Mouse (Mus musculus): Measurements from ENCODE around the gene Kcnip1. TPM values are rescaled to one million over a fixed set of nuclear protein-coding genes. Genes with fewer than 3 reads are reported as not detected.

Gene Kcnip1
- polyA plus RNA-seq, 1 experiment from 2014 or later, result 1.1 TPM

DNA sequence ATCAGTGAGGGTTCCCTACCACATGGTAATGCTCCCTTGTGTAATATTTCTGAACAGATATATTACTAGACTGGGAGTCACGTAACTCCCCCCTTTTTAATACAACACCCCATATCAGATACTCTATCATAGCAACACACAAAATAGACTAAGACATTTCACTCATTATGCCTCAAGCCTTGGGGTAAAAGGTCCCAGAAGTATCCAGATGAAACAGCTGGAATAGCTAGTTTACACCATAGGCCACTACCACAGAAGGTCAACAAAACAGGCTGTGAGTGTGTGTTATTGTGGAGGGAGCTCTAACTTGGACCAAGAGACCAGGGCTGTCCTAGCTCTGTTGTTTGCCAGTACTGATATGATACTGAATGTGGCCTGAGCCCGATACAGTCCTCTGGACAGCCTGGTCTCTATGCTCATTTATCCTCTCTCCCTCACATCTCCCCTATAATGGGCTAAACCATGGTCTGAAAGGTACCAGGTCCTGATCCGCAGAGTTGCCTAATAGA lies 247.1 kb downstream of the Kcnip1 start:
- Histone ChIP-seq H3K4me3 (ENCODE audit: low read length) (no peak overlapping the region), H3K9me3 (ENCODE audit: low read length) (no peaks in the 10 kb centered on the region), H3K36me3 (ENCODE audit: insufficient read depth, low read length) (no peaks in the 10 kb centered on the region), H3K27ac (ENCODE audit: low read length) (no peak overlapping the region), H3K4me1 (ENCODE audit: insufficient read depth, low read length) (no peaks in the 10 kb centered on the region), H3K27me3 (ENCODE audit: insufficient read depth, low read length) (no peaks in the 10 kb centered on the region), H3K9ac (replicated peaks; ENCODE audit: low read length) (no peak overlapping the region), H3K4me2 (replicated peaks; ENCODE audit: low read depth, low read length) (no peak overlapping the region)
- WGBS, result 93% methylated on average over 3 of the region's 3 CpGs
- ATAC-seq (ENCODE audit: low FRiP score, low TSS enrichment), result no peak

- H3K4me1 ChIP-seq (ENCODE audit: insufficient read depth, low read length), result no peaks in the 10 kb centered on the region
- no peaks in the 10 kb centered on the region for H3K27me3 ChIP-seq (ENCODE audit: insufficient read depth, low read length)
- H3K27ac ChIP-seq (ENCODE audit: low read length), result no peak overlapping the region
- no peak overlapping the region for H3K4me3 ChIP-seq (ENCODE audit: low read length)
- no peaks in the 10 kb centered on the region for H3K9me3 ChIP-seq (ENCODE audit: low read length)
- H3K36me3 ChIP-seq (ENCODE audit: insufficient read depth, low read length), result no peaks in the 10 kb centered on the region
- no peak overlapping the region for H3K4me2 ChIP-seq (replicated peaks; ENCODE audit: low read depth, low read length)
- ATAC-seq (ENCODE audit: low FRiP score, low TSS enrichment), result no peak; the same call in 1 of the 2 replicates
- 38% methylated on average over 7 of the region's 7 CpGs for WGBS
- no peak overlapping the region for H3K9ac ChIP-seq (replicated peaks; ENCODE audit: low read length)
These were observed 248.5 kb downstream of the Kcnip1 start for GRCm38 (mm10) chr11:33744429-33744828.

- H3K27me3 ChIP-seq (ENCODE audit: insufficient read depth, low read length), result no peaks in the 10 kb centered on the region; the same call in 1 of the 2 replicates
- H3K4me3 ChIP-seq (ENCODE audit: low read length), result no peak overlapping the region
- ATAC-seq (ENCODE audit: low FRiP score, low TSS enrichment), result no peak
- no peaks in the 10 kb centered on the region for H3K4me1 ChIP-seq (ENCODE audit: insufficient read depth, low read length)
- 78% methylated on average over 3 of the region's 3 CpGs for WGBS
- H3K9me3 ChIP-seq (ENCODE audit: low read length), result no peaks in the 10 kb centered on the region
- H3K9ac ChIP-seq (replicated peaks; ENCODE audit: low read length), result no peak overlapping the region
- no peak overlapping the region for H3K4me2 ChIP-seq (replicated peaks; ENCODE audit: low read depth, low read length)
- H3K36me3 ChIP-seq (ENCODE audit: insufficient read depth, low read length), result no peaks in the 10 kb centered on the region
- no peak overlapping the region for H3K27ac ChIP-seq (ENCODE audit: low read length)
These were observed 252.8 kb downstream of the Kcnip1 start for GRCm38 (mm10) chr11:33740187-33740586.

DNA sequence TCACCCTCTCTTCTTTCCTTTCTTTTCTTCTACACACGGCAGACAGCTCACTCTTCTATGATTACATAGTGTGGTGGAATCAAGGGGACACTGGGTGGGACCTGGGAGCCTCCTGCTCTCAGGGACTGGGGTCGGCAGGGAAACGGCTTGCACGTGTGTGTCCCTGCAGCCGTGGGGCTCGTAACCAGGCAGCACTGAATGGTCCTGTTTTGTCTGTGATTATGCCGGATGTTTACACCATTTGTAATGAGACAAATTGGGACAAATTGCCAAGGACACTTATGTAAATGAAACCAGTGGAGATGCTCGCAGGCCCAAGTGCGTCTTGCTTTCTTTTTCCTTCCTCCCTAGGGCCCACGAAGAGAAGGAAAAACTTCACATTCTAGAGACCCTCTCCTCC lies 256.5 kb downstream of the Kcnip1 start:
- H3K4me1 ChIP-seq (ENCODE audit: insufficient read depth, low read length), result no peaks in the 10 kb centered on the region
- no peak overlapping the region for H3K9ac ChIP-seq (replicated peaks; ENCODE audit: low read length)
- H3K4me3 ChIP-seq (ENCODE audit: low read length), result no peak overlapping the region
- ATAC-seq (ENCODE audit: low FRiP score, low TSS enrichment), result no peak
- no peaks in the 10 kb centered on the region for H3K9me3 ChIP-seq (ENCODE audit: low read length)
- no peaks in the 10 kb centered on the region for H3K36me3 ChIP-seq (ENCODE audit: insufficient read depth, low read length)
- no peaks in the 10 kb centered on the region; the same call in 1 of the 2 replicates for H3K27me3 ChIP-seq (ENCODE audit: insufficient read depth, low read length)
- no peak overlapping the region for H3K4me2 ChIP-seq (replicated peaks; ENCODE audit: low read depth, low read length)
- H3K27ac ChIP-seq (ENCODE audit: low read length), result no peak overlapping the region
- WGBS, result 66% methylated on average over 10 of the region's 10 CpGs

GRCm38 (mm10) chr11:33733269-33733668 lies 259.7 kb downstream of the Kcnip1 start:
- H3K4me2 ChIP-seq (replicated peaks; ENCODE audit: low read depth, low read length), result no peak overlapping the region
- ATAC-seq (ENCODE audit: low FRiP score, low TSS enrichment), result no peak
- no peak overlapping the region for H3K27ac ChIP-seq (ENCODE audit: low read length)
- no peaks in the 10 kb centered on the region; the same call in 1 of the 2 replicates for H3K27me3 ChIP-seq (ENCODE audit: insufficient read depth, low read length)
- H3K4me3 ChIP-seq (ENCODE audit: low read length), result no peak overlapping the region
- WGBS, result 4% methylated on average over 3 of the region's 3 CpGs
- H3K9me3 ChIP-seq (ENCODE audit: low read length), result no peaks in the 10 kb centered on the region
- H3K9ac ChIP-seq (replicated peaks; ENCODE audit: low read length), result no peak overlapping the region
- no peaks in the 10 kb centered on the region for H3K36me3 ChIP-seq (ENCODE audit: insufficient read depth, low read length)
- no peaks in the 10 kb centered on the region for H3K4me1 ChIP-seq (ENCODE audit: insufficient read depth, low read length)

DNA sequence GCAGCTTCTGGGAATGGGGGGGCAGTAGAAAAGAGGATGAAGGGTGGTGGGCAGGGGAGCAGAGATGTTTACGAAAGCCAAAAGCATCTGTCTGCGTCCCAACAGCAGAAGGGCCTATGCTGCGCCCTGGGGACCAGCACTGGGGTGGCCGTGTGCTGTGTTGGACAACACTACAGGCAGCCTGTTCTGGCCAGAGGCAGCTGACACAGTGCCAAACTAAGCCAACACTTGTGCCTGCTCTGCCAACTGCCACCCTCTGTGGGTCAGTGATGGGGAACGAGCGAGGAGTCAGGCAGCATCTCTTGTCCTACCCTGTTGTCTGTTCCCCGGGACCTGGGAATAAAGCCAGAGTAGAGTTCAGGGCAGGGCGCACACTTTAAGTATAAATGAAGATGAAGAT lies 260.6 kb downstream of the Kcnip1 start:
- Histone ChIP-seq H3K9ac (replicated peaks; ENCODE audit: low read length) (no peak overlapping the region), H3K9me3 (ENCODE audit: low read length) (no peaks in the 10 kb centered on the region), H3K4me3 (ENCODE audit: low read length) (no peak overlapping the region), H3K27ac (ENCODE audit: low read length) (no peak overlapping the region), H3K4me1 (ENCODE audit: insufficient read depth, low read length) (no peaks in the 10 kb centered on the region), H3K36me3 (ENCODE audit: insufficient read depth, low read length) (no peaks in the 10 kb centered on the region), H3K4me2 (replicated peaks; ENCODE audit: low read depth, low read length) (no peak overlapping the region), H3K27me3 (ENCODE audit: insufficient read depth, low read length) (no peaks in the 10 kb centered on the region; the same call in 1 of the 2 replicates)
- 85% methylated on average over 8 of the region's 8 CpGs for WGBS
- no peak for ATAC-seq (ENCODE audit: low FRiP score, low TSS enrichment)

DNA sequence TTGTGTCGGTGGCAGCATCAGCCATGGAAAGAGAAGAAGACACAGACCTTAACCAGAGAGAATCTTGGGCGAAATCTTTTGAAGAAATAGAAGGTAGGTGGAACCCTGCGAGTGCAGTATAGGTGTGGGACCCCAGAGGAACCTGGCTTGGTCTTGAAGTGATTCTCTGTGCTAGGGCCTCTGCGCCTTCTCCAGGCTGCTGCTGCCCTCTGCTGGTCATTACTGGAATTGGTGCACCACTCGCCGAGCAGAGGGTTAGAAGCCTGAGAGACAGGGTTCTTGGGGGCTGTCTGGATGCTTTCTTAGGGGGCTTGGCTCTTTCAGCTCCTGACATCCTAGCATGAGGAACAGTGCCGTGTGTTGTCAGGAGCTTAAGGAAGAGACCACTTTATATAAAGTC lies 271.7 kb downstream of the Kcnip1 start:
- Histone ChIP-seq H3K27me3 (ENCODE audit: insufficient read depth, low read length) (no peaks in the 10 kb centered on the region; the same call in 1 of the 2 replicates), H3K27ac (ENCODE audit: low read length) (no peak overlapping the region), H3K4me1 (ENCODE audit: insufficient read depth, low read length) (no peaks in the 10 kb centered on the region), H3K4me3 (ENCODE audit: low read length) (no peak overlapping the region), H3K9me3 (ENCODE audit: low read length) (no peaks in the 10 kb centered on the region; the same call in 1 of the 2 replicates), H3K4me2 (replicated peaks; ENCODE audit: low read depth, low read length) (no peak overlapping the region), H3K36me3 (ENCODE audit: insufficient read depth, low read length) (no peaks in the 10 kb centered on the region), H3K9ac (replicated peaks; ENCODE audit: low read length) (no peak overlapping the region)
- ATAC-seq (ENCODE audit: low FRiP score, low TSS enrichment), result no peak
- WGBS, result 25% methylated on average over 7 of the region's 7 CpGs

GRCm38 (mm10) chr11:33706777-33707176 lies 286.2 kb downstream of the Kcnip1 start:
- H3K4me1 ChIP-seq (ENCODE audit: insufficient read depth, low read length), result no peaks in the 10 kb centered on the region
- 14% methylated on average over 4 of the region's 4 CpGs for WGBS
- no peak for ATAC-seq (ENCODE audit: low FRiP score, low TSS enrichment)
- H3K27me3 ChIP-seq (ENCODE audit: insufficient read depth, low read length), result no peaks in the 10 kb centered on the region
- H3K4me3 ChIP-seq (ENCODE audit: low read length), result no peak overlapping the region
- no peaks in the 10 kb centered on the region for H3K9me3 ChIP-seq (ENCODE audit: low read length)
- H3K9ac ChIP-seq (replicated peaks; ENCODE audit: low read length), result no peak overlapping the region
- H3K27ac ChIP-seq (ENCODE audit: low read length), result no peak overlapping the region
- H3K36me3 ChIP-seq (ENCODE audit: insufficient read depth, low read length), result no peaks in the 10 kb centered on the region
- H3K4me2 ChIP-seq (replicated peaks; ENCODE audit: low read depth, low read length), result no peak overlapping the region

- Histone ChIP-seq H3K9me3 (ENCODE audit: low read length) (no peaks in the 10 kb centered on the region), H3K27ac (ENCODE audit: low read length) (no peak overlapping the region), H3K4me1 (ENCODE audit: insufficient read depth, low read length) (no peaks in the 10 kb centered on the region), H3K9ac (replicated peaks; ENCODE audit: low read length) (no peak overlapping the region), H3K36me3 (ENCODE audit: insufficient read depth, low read length) (no peaks in the 10 kb centered on the region), H3K4me2 (replicated peaks; ENCODE audit: low read depth, low read length) (no peak overlapping the region), H3K27me3 (ENCODE audit: insufficient read depth, low read length) (no peaks in the 10 kb centered on the region), H3K4me3 (ENCODE audit: low read length) (no peak overlapping the region)
- ATAC-seq (ENCODE audit: low FRiP score, low TSS enrichment), result no peak
- 30% methylated on average over 2 of the region's 2 CpGs for WGBS
These were observed 290.9 kb downstream of the Kcnip1 start for GRCm38 (mm10) chr11:33701958-33702459.

- ATAC-seq (ENCODE audit: low FRiP score, low TSS enrichment), result no peak
- Histone ChIP-seq H3K9ac (replicated peaks; ENCODE audit: low read length) (no peak overlapping the region), H3K27me3 (ENCODE audit: insufficient read depth, low read length) (no peaks in the 10 kb centered on the region), H3K36me3 (ENCODE audit: insufficient read depth, low read length) (no peaks in the 10 kb centered on the region), H3K27ac (ENCODE audit: low read length) (no peak overlapping the region), H3K9me3 (ENCODE audit: low read length) (no peaks in the 10 kb centered on the region), H3K4me3 (ENCODE audit: low read length) (no peak overlapping the region), H3K4me1 (ENCODE audit: insufficient read depth, low read length) (no peaks in the 10 kb centered on the region), H3K4me2 (replicated peaks; ENCODE audit: low read depth, low read length) (no peak overlapping the region)
- WGBS, result 39% methylated on average over 1 of the region's 1 CpGs
These were observed 291.6 kb downstream of the Kcnip1 start for GRCm38 (mm10) chr11:33701236-33701957.

Data from kidney, embryonic 16.5 days (tissue).